Mouse (Mus musculus): Measurements from ENCODE around the gene Slc25a47. TPM values are rescaled to one million over a fixed set of nuclear protein-coding genes. Genes with fewer than 3 reads are reported as not detected.

Slc25a47 gene
- polyA plus RNA-seq, 1 experiment = 9.8 TPM

DNA sequence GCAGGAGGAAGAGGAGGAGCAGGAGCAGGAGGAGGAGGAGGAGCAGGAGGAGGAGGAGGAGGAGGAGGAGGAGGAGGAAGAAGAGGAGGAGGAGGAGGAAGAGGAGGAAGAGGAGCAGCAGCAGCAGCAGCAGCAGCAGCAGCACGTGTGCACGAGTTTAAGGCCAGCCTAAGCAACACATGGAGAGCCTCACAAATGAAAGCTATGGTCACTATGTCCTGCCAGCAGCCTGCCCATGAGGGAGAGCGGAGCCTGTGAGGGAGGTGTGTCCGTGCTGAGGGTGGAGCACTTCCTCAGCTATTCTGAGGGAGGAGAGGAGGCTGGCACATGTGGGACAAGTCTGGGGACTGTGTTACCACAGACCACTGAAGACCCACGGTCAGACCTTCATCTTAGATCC, 37.3 kb downstream of the Slc25a47 start:
- no peaks in the 10 kb centered on the region for H3K27me3 ChIP-seq (ENCODE audit: control insufficient read depth, insufficient read depth, low read length)
- 73% methylated on average over 5 of the region's 5 CpGs for WGBS
- TF ChIP-seq CTCF (IDR thresholded peaks at IDR 0.05; ENCODE audit: borderline replicate concordance, insufficient read depth, low read depth, low read length) (no peak), POLR2A (IDR thresholded peaks at IDR 0.05; ENCODE audit: borderline replicate concordance, insufficient read depth, low read length) (no peak)

DNA sequence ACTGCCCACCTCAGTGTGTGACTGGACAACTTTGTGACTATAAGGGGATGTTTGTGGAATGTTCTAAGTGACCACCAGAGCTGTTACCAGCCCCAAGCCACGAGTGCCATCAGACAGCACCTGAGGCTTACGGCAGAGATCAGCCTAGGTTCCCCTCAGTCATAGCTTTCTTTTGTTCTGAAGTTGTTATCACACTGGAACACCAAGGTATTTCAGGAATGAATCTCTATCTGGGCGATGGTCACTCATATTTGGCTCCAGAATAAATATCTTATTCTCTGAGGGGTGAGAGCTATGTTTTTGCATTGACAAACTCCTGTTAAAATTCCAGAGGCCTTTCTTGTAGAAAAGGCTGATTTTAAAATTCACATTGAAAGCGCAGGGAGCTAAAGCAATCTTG, 43.3 kb downstream of the Slc25a47 start:
- no peak for TF ChIP-seq POLR2A (IDR thresholded peaks at IDR 0.05; ENCODE audit: borderline replicate concordance, insufficient read depth, low read length)
- no peak for TF ChIP-seq CTCF (IDR thresholded peaks at IDR 0.05; ENCODE audit: borderline replicate concordance, insufficient read depth, low read depth, low read length)
- no peak for DNase-seq
- 90% methylated on average over 4 of the region's 4 CpGs for WGBS

More for the DNA sequence above, 37.3 kb downstream of the Slc25a47 start:
- Histone ChIP-seq H3K27ac (ENCODE audit: insufficient read depth, low read length) (no peak overlapping the region), H3K4me1 (ENCODE audit: control insufficient read depth, insufficient read depth, low read length) (no peaks in the 10 kb centered on the region), H3K4me3 (replicated peaks; ENCODE audit: insufficient read depth, low read depth, low read length) (no peak overlapping the region)
- DNase-seq = no peak

DNA sequence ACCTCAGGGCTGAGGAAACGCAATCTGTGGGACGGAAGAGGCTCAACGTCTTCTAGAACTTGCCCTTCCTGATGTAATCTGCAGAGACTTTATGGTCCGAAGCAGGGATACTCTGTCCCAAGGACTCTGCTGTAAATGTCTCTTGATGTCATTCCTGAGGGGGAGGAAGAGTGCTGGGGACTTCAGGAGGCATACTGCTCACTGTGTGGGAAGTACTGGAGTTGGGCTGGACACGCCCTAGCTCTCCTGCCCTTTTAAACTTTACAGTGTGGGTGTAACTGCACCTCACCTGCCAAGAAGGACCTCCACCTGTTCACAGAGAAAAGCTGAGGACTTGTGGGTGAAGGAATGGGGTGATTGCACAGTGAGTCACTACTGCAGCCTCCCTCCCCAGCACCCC, 44.8 kb downstream of the Slc25a47 start:
- H3K4me3 ChIP-seq (replicated peaks; ENCODE audit: insufficient read depth, low read depth, low read length) = no peak overlapping the region
- no peak overlapping the region for H3K27ac ChIP-seq (ENCODE audit: insufficient read depth, low read length)
- TF ChIP-seq CTCF (IDR thresholded peaks at IDR 0.05; ENCODE audit: borderline replicate concordance, insufficient read depth, low read depth, low read length) (no peak), POLR2A (IDR thresholded peaks at IDR 0.05; ENCODE audit: borderline replicate concordance, insufficient read depth, low read length) (no peak)

More for the DNA sequence above, 43.3 kb downstream of the Slc25a47 start:
- H3K4me3 ChIP-seq (replicated peaks; ENCODE audit: insufficient read depth, low read depth, low read length) = no peak overlapping the region
- H3K27ac ChIP-seq (ENCODE audit: insufficient read depth, low read length) = no peak overlapping the region
- H3K27me3 ChIP-seq (ENCODE audit: control insufficient read depth, insufficient read depth, low read length) = no peaks in the 10 kb centered on the region
- H3K4me1 ChIP-seq (ENCODE audit: control insufficient read depth, insufficient read depth, low read length) = no peaks in the 10 kb centered on the region

DNA sequence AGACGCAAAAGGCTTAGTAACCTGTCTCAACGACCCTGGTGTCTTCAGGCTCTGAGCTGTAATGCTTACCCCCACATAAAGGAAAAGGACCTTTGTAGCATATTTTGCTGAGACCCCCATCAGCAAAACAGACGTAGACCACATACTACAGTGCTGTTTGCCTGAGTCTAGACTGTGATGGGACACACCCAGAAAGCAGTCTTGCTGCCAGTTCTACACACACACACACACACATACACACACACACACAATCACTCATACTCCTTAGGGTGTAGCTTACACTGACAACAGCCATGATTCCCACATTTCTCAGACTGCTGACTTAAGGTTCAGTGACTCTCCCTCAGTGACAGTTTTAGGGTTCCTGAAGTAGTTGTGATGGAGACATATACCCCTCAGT, 45.3 kb downstream of the Slc25a47 start:
- no peak overlapping the region for H3K4me3 ChIP-seq (replicated peaks; ENCODE audit: insufficient read depth, low read depth, low read length)
- no peak overlapping the region for H3K27ac ChIP-seq (ENCODE audit: insufficient read depth, low read length)
- 78% methylated on average over 3 of the region's 3 CpGs for WGBS
- H3K4me1 ChIP-seq (ENCODE audit: control insufficient read depth, insufficient read depth, low read length) = no peaks in the 10 kb centered on the region
- no peaks in the 10 kb centered on the region for H3K27me3 ChIP-seq (ENCODE audit: control insufficient read depth, insufficient read depth, low read length)
- DNase-seq = no peak
- TF ChIP-seq CTCF (IDR thresholded peaks at IDR 0.05; ENCODE audit: borderline replicate concordance, insufficient read depth, low read depth, low read length) (no peak), POLR2A (IDR thresholded peaks at IDR 0.05; ENCODE audit: borderline replicate concordance, insufficient read depth, low read length) (no peak)

More for the DNA sequence above, 44.8 kb downstream of the Slc25a47 start:
- DNase-seq = no peak
- 94% methylated on average over 5 of the region's 5 CpGs for WGBS
- no peaks in the 10 kb centered on the region for H3K4me1 ChIP-seq (ENCODE audit: control insufficient read depth, insufficient read depth, low read length)
- H3K27me3 ChIP-seq (ENCODE audit: control insufficient read depth, insufficient read depth, low read length) = no peaks in the 10 kb centered on the region

DNA sequence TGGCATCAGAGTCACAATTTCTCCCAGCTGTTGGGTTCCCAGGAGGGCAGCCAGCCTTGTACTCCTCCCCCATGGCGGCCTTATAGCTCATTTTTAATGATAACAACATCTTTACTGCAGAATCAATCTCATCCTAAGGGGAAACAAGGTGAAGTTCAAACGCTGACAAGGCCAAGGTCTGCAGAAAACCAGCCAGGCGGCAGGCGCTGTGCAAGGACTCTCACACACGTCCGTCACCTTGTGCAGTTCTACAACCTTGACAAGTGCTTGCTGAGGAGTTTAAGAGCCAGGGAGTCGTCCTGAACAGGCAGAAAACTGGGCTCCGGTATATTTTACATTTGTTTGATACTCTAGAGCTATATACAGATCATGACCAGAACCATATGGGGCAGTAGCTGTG, 46.9 kb downstream of the Slc25a47 start:
- no peak for TF ChIP-seq POLR2A (IDR thresholded peaks at IDR 0.05; ENCODE audit: borderline replicate concordance, insufficient read depth, low read length)
- no peak for TF ChIP-seq CTCF (IDR thresholded peaks at IDR 0.05; ENCODE audit: borderline replicate concordance, insufficient read depth, low read depth, low read length)
- H3K4me3 ChIP-seq (replicated peaks; ENCODE audit: insufficient read depth, low read depth, low read length) = no peak overlapping the region
- no peaks in the 10 kb centered on the region for H3K4me1 ChIP-seq (ENCODE audit: control insufficient read depth, insufficient read depth, low read length)
- H3K27me3 ChIP-seq (ENCODE audit: control insufficient read depth, insufficient read depth, low read length) = no peaks in the 10 kb centered on the region
- DNase-seq = no peak
- 92% methylated on average over 8 of the region's 8 CpGs for WGBS
- H3K27ac ChIP-seq (ENCODE audit: insufficient read depth, low read length) = no peak overlapping the region

DNA sequence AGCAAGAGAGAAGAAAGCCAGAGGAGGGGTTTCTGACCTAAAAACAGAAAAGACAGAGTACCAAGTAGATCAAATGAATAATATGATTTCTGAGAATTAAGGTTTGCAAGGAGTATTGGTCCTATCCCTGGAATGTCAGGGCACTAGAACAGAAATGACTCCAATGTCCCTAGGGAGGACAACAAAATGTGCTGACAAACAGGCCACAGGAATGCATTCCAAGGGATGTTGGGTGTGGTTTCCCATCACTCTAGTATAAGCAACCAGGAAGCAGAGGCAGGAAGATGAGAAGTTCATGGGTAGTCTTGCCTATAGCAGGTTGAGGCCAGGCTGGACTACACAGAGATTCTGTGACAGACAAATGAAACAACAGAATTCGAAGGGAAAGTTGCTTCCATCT, 50.1 kb downstream of the Slc25a47 start:
- no peak for DNase-seq
- H3K27me3 ChIP-seq (ENCODE audit: control insufficient read depth, insufficient read depth, low read length) = no peaks in the 10 kb centered on the region
- TF ChIP-seq CTCF (IDR thresholded peaks at IDR 0.05; ENCODE audit: borderline replicate concordance, insufficient read depth, low read depth, low read length) = no peak
- TF ChIP-seq POLR2A (IDR thresholded peaks at IDR 0.05; ENCODE audit: borderline replicate concordance, insufficient read depth, low read length) = no peak
- 91% methylated on average over 1 of the region's 1 CpGs for WGBS
- no peak overlapping the region for H3K4me3 ChIP-seq (replicated peaks; ENCODE audit: insufficient read depth, low read depth, low read length)
- H3K27ac ChIP-seq (ENCODE audit: insufficient read depth, low read length) = no peak overlapping the region
- no peaks in the 10 kb centered on the region for H3K4me1 ChIP-seq (ENCODE audit: control insufficient read depth, insufficient read depth, low read length)

DNA sequence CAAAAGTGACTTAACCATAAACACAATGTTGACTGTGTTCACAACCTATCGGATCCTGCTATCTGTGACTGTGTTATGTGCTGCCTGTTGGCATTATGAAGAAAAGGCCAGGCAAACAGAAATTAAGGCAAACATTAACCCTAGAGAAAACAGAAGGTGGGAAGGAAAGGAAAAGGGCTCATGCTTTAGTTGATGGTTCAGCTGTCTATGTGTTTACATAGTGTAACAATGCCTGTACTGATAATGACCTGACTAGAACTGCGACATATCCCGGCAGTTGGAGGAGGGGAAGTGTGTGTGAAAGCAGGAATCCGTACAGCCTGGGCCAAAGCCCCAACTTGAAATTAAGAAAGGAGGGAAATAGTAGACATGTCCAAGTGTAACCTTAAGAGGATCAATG, 51.2 kb downstream of the Slc25a47 start:
- 91% methylated on average over 4 of the region's 4 CpGs for WGBS
- DNase-seq = no peak
- Histone ChIP-seq H3K27me3 (ENCODE audit: control insufficient read depth, insufficient read depth, low read length) (no peaks in the 10 kb centered on the region), H3K27ac (ENCODE audit: insufficient read depth, low read length) (no peak overlapping the region), H3K4me1 (ENCODE audit: control insufficient read depth, insufficient read depth, low read length) (no peaks in the 10 kb centered on the region), H3K4me3 (replicated peaks; ENCODE audit: insufficient read depth, low read depth, low read length) (no peak overlapping the region)
- no peak for TF ChIP-seq CTCF (IDR thresholded peaks at IDR 0.05; ENCODE audit: borderline replicate concordance, insufficient read depth, low read depth, low read length)
- no peak for TF ChIP-seq POLR2A (IDR thresholded peaks at IDR 0.05; ENCODE audit: borderline replicate concordance, insufficient read depth, low read length)

DNA sequence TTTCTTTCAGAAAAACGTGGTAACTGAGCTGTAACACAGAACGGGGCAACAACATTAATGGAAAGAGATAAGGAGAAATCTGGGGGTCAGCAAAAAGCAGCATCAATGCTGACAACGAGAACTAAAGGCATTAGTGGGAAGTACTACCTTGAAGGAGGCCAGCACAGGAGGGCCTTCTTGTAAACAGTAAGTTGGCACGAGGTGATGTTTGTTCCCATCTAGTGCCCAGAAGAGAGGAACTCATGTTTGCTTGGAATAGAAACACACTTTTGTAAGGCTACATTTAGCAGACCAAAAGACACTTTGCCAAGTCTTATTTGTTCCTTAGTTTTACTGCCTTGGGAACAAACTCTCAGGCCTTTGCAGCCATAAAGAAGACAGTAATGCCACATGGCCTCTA, 52.8 kb downstream of the Slc25a47 start:
- H3K27me3 ChIP-seq (ENCODE audit: control insufficient read depth, insufficient read depth, low read length) = no peaks in the 10 kb centered on the region
- TF ChIP-seq CTCF (IDR thresholded peaks at IDR 0.05; ENCODE audit: borderline replicate concordance, insufficient read depth, low read depth, low read length) = no peak
- no peak for TF ChIP-seq POLR2A (IDR thresholded peaks at IDR 0.05; ENCODE audit: borderline replicate concordance, insufficient read depth, low read length)
- H3K4me3 ChIP-seq (replicated peaks; ENCODE audit: insufficient read depth, low read depth, low read length) = no peak overlapping the region
- DNase-seq = no peak
- peaks cover 4% of the 10 kb centered on the region; the same call in 1 of the 2 replicates for H3K4me1 ChIP-seq (ENCODE audit: control insufficient read depth, insufficient read depth, low read length)
- WGBS = 67% methylated on average over 4 of the region's 4 CpGs
- H3K27ac ChIP-seq (ENCODE audit: insufficient read depth, low read length) = no peak overlapping the region
